Mouse (Mus musculus): ENCODE results near the gene Cdkn1c. TPM values are rescaled to one million over a fixed set of nuclear protein-coding genes. Genes with fewer than 3 reads are reported as not detected.

Gene Cdkn1c
- polyA plus RNA-seq, 1 experiment = 23.4 TPM

- no peak overlapping the region for H3K4me3 ChIP-seq (ENCODE audit: low read depth, low read length)
- TF ChIP-seq EP300 (IDR thresholded peaks at IDR 0.05; ENCODE audit: insufficient read depth, low read depth, low read length) (no peak), POLR2A (IDR thresholded peaks at IDR 0.05; ENCODE audit: insufficient read depth, low read length) (no peak), CTCF (IDR thresholded peaks at IDR 0.05; ENCODE audit: low read depth, low read length) (no peak)
- H3K36me3 ChIP-seq (ENCODE audit: control insufficient read depth, insufficient read depth, low read length, poor library complexity, severe bottlenecking) = no peaks in the 10 kb centered on the region
- peak overlapping the region; percentile 62 for H3K27ac ChIP-seq (ENCODE audit: insufficient read depth, low read length)
- no peaks in the 10 kb centered on the region for H3K9me3 ChIP-seq (replicated peaks; ENCODE audit: control insufficient read depth, insufficient read depth, low read length, poor library complexity, severe bottlenecking)
- H3K27me3 ChIP-seq (ENCODE audit: control insufficient read depth, insufficient read depth, low read length, poor library complexity, severe bottlenecking) = no peaks in the 10 kb centered on the region
- peaks cover 3% of the 10 kb centered on the region for H3K4me1 ChIP-seq (ENCODE audit: control insufficient read depth, insufficient read depth, low read length)
- H3K9ac ChIP-seq (ENCODE audit: low read depth, poor library complexity, severe bottlenecking) = peak overlapping the region; percentile 38
These were observed 43.1 kb upstream of the Cdkn1c start for GRCm38 (mm10) chr7:143503926-143504325.

- no peaks in the 10 kb centered on the region for H3K27me3 ChIP-seq (ENCODE audit: control insufficient read depth, insufficient read depth, low read length, poor library complexity, severe bottlenecking)
- TF ChIP-seq EP300 (IDR thresholded peaks at IDR 0.05; ENCODE audit: insufficient read depth, low read depth, low read length) (peak; percentile 49; the same call in 1 of the 2 replicates), POLR2A (IDR thresholded peaks at IDR 0.05; ENCODE audit: insufficient read depth, low read length) (no peak)
- no peaks in the 10 kb centered on the region for H3K36me3 ChIP-seq (ENCODE audit: control insufficient read depth, insufficient read depth, low read length, poor library complexity, severe bottlenecking)
- peak within 1 kb of the TSS; percentile 62 for H3K27ac ChIP-seq (ENCODE audit: insufficient read depth, low read length)
- H3K4me1 ChIP-seq (ENCODE audit: control insufficient read depth, insufficient read depth, low read length) = peaks cover 6% of the 10 kb centered on the region
- no peaks in the 10 kb centered on the region for H3K9me3 ChIP-seq (replicated peaks; ENCODE audit: control insufficient read depth, insufficient read depth, low read length, poor library complexity, severe bottlenecking)
- H3K4me3 ChIP-seq (ENCODE audit: low read depth, low read length) = peak within 1 kb of the TSS; percentile 74
- H3K9ac ChIP-seq (ENCODE audit: low read depth, poor library complexity, severe bottlenecking) = peak within 1 kb of the TSS; percentile 38
These were observed 41.8 kb upstream of the Cdkn1c start, which contains the start of gene Phlda2 for GRCm38 (mm10) chr7:143502418-143503200. Phlda2 (minus strand) TSS chr7:143503150.

DNA sequence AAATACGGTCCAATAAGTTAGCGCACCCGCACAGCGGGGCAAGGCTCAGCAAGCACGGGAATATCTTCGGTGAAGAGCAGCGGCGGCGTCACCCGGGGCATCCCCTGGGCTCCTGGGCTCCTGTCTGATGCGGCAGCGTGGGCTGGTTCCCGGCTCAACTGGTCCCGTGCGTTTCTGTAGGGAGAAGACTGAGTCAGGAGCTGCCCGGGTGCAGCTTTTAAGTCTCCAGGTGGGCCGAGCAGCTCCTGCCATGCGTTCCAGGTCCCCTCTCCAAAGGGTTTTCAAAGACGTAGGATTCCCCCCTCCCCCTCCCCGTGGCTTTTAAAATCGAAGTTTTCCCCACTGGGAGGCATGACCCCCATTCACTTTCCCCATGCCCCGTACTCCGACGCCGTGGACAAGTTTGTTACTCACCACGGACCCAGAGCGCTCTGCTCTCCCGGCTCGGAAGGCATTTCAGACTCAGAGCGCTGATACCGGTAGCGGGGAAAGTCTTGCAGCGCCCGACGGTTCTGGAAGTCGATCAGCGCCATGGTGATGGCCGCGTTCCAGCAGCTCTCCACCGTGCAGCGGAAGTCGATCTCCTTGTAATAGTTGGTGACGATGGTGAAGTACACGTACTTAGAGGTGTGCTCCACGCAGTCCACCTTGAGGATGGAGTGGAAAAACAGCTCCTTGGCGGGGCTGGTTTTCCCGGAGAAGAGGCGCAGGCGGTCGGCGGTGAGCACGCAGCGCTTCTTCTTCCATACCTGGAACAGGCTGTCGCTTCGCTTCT is 41.0 kb upstream of the Cdkn1c start:
- TF ChIP-seq POLR2A (IDR thresholded peaks at IDR 0.05; ENCODE audit: insufficient read depth, low read length) (no peak), CTCF (IDR thresholded peaks at IDR 0.05; ENCODE audit: low read depth, low read length) (no peak), EP300 (IDR thresholded peaks at IDR 0.05; ENCODE audit: insufficient read depth, low read depth, low read length) (no peak)
- Histone ChIP-seq H3K36me3 (ENCODE audit: control insufficient read depth, insufficient read depth, low read length, poor library complexity, severe bottlenecking) (no peaks in the 10 kb centered on the region), H3K4me3 (ENCODE audit: low read depth, low read length) (peak overlapping the region; percentile 74), H3K9ac (ENCODE audit: low read depth, poor library complexity, severe bottlenecking) (peak overlapping the region; percentile 38), H3K4me1 (ENCODE audit: control insufficient read depth, insufficient read depth, low read length) (peaks cover 6% of the 10 kb centered on the region), H3K27me3 (ENCODE audit: control insufficient read depth, insufficient read depth, low read length, poor library complexity, severe bottlenecking) (no peaks in the 10 kb centered on the region), H3K9me3 (replicated peaks; ENCODE audit: control insufficient read depth, insufficient read depth, low read length, poor library complexity, severe bottlenecking) (no peaks in the 10 kb centered on the region), H3K27ac (ENCODE audit: insufficient read depth, low read length) (no peak overlapping the region)

DNA sequence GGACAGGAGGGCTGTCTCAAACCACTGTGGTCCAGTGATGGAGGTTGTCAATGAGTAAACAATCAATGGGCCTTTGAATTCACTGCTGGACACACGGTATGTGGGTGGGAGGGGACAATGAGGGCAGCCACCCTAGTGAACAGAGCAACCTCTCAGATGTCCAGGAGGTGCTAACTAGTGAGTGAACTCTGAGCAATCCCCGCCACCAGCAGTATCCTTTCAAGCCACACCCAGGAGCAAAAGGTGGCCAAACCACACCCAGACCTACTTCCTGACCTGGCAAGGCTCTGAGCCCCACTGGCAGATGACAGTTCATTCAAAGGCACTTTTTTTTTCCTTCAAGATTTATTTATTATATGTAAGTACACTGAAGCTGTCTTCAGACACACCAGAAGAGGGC is 40.1 kb upstream of the Cdkn1c start:
- no peaks in the 10 kb centered on the region for H3K27me3 ChIP-seq (ENCODE audit: control insufficient read depth, insufficient read depth, low read length, poor library complexity, severe bottlenecking)

GRCm38 (mm10) chr7:143498584-143498983 is 37.7 kb upstream of the Cdkn1c start:
- H3K27me3 ChIP-seq (ENCODE audit: control insufficient read depth, insufficient read depth, low read length, poor library complexity, severe bottlenecking) = no peaks in the 10 kb centered on the region
- peaks cover 3% of the 10 kb centered on the region for H3K4me1 ChIP-seq (ENCODE audit: control insufficient read depth, insufficient read depth, low read length)
- no peak overlapping the region for H3K4me3 ChIP-seq (ENCODE audit: low read depth, low read length)
- TF ChIP-seq EP300 (IDR thresholded peaks at IDR 0.05; ENCODE audit: insufficient read depth, low read depth, low read length) (no peak), POLR2A (IDR thresholded peaks at IDR 0.05; ENCODE audit: insufficient read depth, low read length) (no peak), CTCF (IDR thresholded peaks at IDR 0.05; ENCODE audit: low read depth, low read length) (no peak)
- H3K9me3 ChIP-seq (replicated peaks; ENCODE audit: control insufficient read depth, insufficient read depth, low read length, poor library complexity, severe bottlenecking) = no peaks in the 10 kb centered on the region
- H3K36me3 ChIP-seq (ENCODE audit: control insufficient read depth, insufficient read depth, low read length, poor library complexity, severe bottlenecking) = no peaks in the 10 kb centered on the region
- H3K27ac ChIP-seq (ENCODE audit: insufficient read depth, low read length) = no peak overlapping the region
- H3K9ac ChIP-seq (ENCODE audit: low read depth, poor library complexity, severe bottlenecking) = no peak overlapping the region

More for the DNA sequence above, 40.1 kb upstream of the Cdkn1c start:
- Histone ChIP-seq H3K4me3 (ENCODE audit: low read depth, low read length) (no peak overlapping the region), H3K9ac (ENCODE audit: low read depth, poor library complexity, severe bottlenecking) (no peak overlapping the region), H3K9me3 (replicated peaks; ENCODE audit: control insufficient read depth, insufficient read depth, low read length, poor library complexity, severe bottlenecking) (no peaks in the 10 kb centered on the region), H3K27ac (ENCODE audit: insufficient read depth, low read length) (no peak overlapping the region), H3K36me3 (ENCODE audit: control insufficient read depth, insufficient read depth, low read length, poor library complexity, severe bottlenecking) (no peaks in the 10 kb centered on the region), H3K4me1 (ENCODE audit: control insufficient read depth, insufficient read depth, low read length) (peaks cover 3% of the 10 kb centered on the region)
- TF ChIP-seq EP300 (IDR thresholded peaks at IDR 0.05; ENCODE audit: insufficient read depth, low read depth, low read length) (no peak), CTCF (IDR thresholded peaks at IDR 0.05; ENCODE audit: low read depth, low read length) (no peak), POLR2A (IDR thresholded peaks at IDR 0.05; ENCODE audit: insufficient read depth, low read length) (no peak)
